Mouse (Mus musculus) limb, embryonic 14.5 days (tissue): ENCODE results near the gene Aip. TPM values are rescaled to one million over a fixed set of nuclear protein-coding genes. Genes with fewer than 3 reads are reported as not detected.

Experiments
- ATAC-seq: fragments of 200-750 bp; cut with Nextera tagmentation; 2 replicates; pipeline ENCODE4 v1.8.0; 2017; ENCODE audit warnings: low read depth, moderate number of reproducible peaks, moderate TSS enrichment; ENCODE audit not compliant: low FRiP score
- DNase-seq: peaks from one replicate; pipeline ENCODE4 v3.0.0-alpha.2; 2015; ENCODE audit warnings: low spot score
- H3K27ac ChIP-seq: fragments of 300-500 bp; sonication (generic); replicated peaks from 2 replicates; pipeline ENCODE4 v1.5.1; 2014; ENCODE audit warnings: low read depth, mild to moderate bottlenecking, low read length, moderate library complexity, mixed read lengths
- H3K27me3 ChIP-seq: fragments of 300-500 bp; sonication (generic); 2 replicates; pipeline ENCODE4 v1.6.1; 2014; ENCODE audit warnings: low read length, mixed read lengths; ENCODE audit not compliant: control insufficient read depth, insufficient read depth
- H3K36me3 ChIP-seq: fragments of 300-500 bp; sonication (generic); 2 replicates; pipeline ENCODE4 v1.6.1; 2014; ENCODE audit warnings: mild to moderate bottlenecking, low read length, moderate library complexity, mixed read lengths; ENCODE audit not compliant: control insufficient read depth, insufficient read depth
- H3K4me1 ChIP-seq: fragments of 300-500 bp; sonication (generic); 2 replicates; pipeline ENCODE4 v1.6.1; 2014; ENCODE audit warnings: antibody characterized with exemption, low read length, mixed read lengths; ENCODE audit not compliant: control insufficient read depth, insufficient read depth
- H3K4me2 ChIP-seq: fragments of 300-500 bp; sonication (generic); replicated peaks from 2 replicates; pipeline ENCODE4 v1.6.1; 2014; ENCODE audit warnings: low read depth, mild to moderate bottlenecking, low read length, moderate library complexity; ENCODE audit not compliant: severe bottlenecking
- H3K4me3 ChIP-seq: fragments of 300-500 bp; sonication (generic); replicated peaks from 2 replicates; pipeline ENCODE4 v1.5.1; 2014; ENCODE audit warnings: low read length
- H3K9ac ChIP-seq: fragments of 300-500 bp; sonication (generic); 2 replicates; pipeline ENCODE4 v1.6.1; 2014; ENCODE audit warnings: mild to moderate bottlenecking, low read depth, low read length, moderate library complexity; ENCODE audit not compliant: severe bottlenecking
- H3K9me3 ChIP-seq: fragments of 300-500 bp; sonication (generic); 2 replicates; pipeline ENCODE4 v1.6.1; 2016; ENCODE audit warnings: low read length; ENCODE audit not compliant: control insufficient read depth
- POLR2A ChIP-seq: fragments of 200-500 bp; IDR thresholded peaks from 2 replicates; pipeline ENCODE4 v1.8.0; 2012; ENCODE audit warnings: inconsistent platforms, mild to moderate bottlenecking, moderate library complexity, borderline replicate concordance; ENCODE audit not compliant: insufficient read depth, insufficient read length; ENCODE audit errors: extremely low read depth
- WGBS: fragments of 180-500 bp; shearing (Covaris S2); extraction: QIAGEN DNeasy Blood & Tissue Kit; methylation state at CpG from one replicate; pipeline ENCODE4 v1.1.7; 2014; 5-methylcytosine and 5-hydroxymethylcytosine counted together
- polyA plus RNA-seq, 2 experiments: library from polyadenylated mRNA; depleted of rRNA in 1 of 2; stranded (reverse) in 1 of 2; unstranded in 1 of 2; fragments of >200 nt; fragmentation: Nextera tagmentation in 1 of 2; extraction: Ambion mirVana in 1 of 2; gene quantifications; 2 replicates each; pipeline versions ENCODE4 v1.2.1 to v1.2.3; 2012 to 2014

Gene Aip
- polyA plus RNA-seq, 2 experiments: 86.4 to 119 TPM

DNA sequence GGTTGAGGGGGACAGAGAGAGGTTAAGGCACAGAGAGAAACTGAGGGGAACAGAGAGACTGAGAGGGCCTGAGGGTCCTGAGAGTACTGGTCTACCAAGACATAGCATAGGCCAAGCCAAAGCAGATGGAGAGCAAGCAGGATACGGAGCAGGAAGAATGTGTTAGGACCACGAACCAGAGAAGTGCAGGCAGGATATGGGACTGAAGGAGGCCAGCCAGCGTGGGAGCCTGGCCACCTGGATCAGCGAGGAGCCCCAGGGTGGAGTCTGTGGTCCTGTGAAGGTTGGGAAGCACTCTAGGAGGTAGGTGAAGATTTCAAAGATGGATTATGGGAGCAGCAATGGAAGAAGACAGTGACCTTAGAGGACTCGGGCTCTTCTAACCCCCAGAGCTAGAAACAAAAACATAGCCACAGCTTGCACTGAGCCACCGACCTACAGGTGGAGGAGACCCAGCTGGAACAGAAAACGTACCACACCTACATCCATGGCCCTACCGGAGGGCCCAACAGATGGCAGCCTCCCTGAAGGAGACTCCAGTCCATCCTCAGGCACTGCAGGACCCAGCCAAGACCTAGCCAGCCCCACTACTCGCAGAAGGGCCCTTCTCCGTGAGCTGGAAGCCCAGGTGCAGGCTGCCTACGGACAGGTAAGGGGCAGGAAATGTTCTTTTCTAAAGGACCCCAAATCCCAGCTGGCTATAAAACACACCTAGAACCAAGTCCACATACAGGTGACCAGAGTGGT lies 43.3 kb downstream of the Aip start:
- TF ChIP-seq POLR2A: no peak
- DNase-seq (no peak), ATAC-seq (no peak)
- Histone ChIP-seq H3K27ac (no peak overlapping the region), H3K4me2 (no peak overlapping the region), H3K4me1 (no peaks in the 10 kb centered on the region), H3K36me3 (no peaks in the 10 kb centered on the region), H3K4me3 (no peak overlapping the region), H3K27me3 (no peaks in the 10 kb centered on the region), H3K9me3 (no peaks in the 10 kb centered on the region), H3K9ac (no peak overlapping the region)
- 75% methylated on average over 11 of the region's 11 CpGs for WGBS

- H3K36me3 ChIP-seq: no peaks in the 10 kb centered on the region
- no peaks in the 10 kb centered on the region for H3K4me1 ChIP-seq
- ATAC-seq: no peak
- no peak within 1 kb of the TSS for H3K4me3 ChIP-seq
- no peaks in the 10 kb centered on the region for H3K9me3 ChIP-seq
- H3K27ac ChIP-seq: no peak within 1 kb of the TSS
- H3K4me2 ChIP-seq: no peak within 1 kb of the TSS
- TF ChIP-seq POLR2A: no peak
- no peak within 1 kb of the TSS for H3K9ac ChIP-seq
- WGBS: 68% methylated on average over 3 of the region's 3 CpGs
- DNase-seq: no peak
- no peaks in the 10 kb centered on the region for H3K27me3 ChIP-seq
Observed at GRCm38 (mm10) chr19:4081394-4081793, 44.3 kb downstream of the Aip start, which contains the start of gene Cabp2. TSS of gene Cabp2 (plus strand) at chr19:4081578.

- no peak overlapping the region for H3K4me3 ChIP-seq
- DNase-seq (no peak), ATAC-seq (no peak)
- H3K9me3 ChIP-seq: no peaks in the 10 kb centered on the region
- WGBS: 62% methylated on average over 8 of the region's 8 CpGs
- no peak overlapping the region for H3K27ac ChIP-seq
- H3K36me3 ChIP-seq: no peaks in the 10 kb centered on the region
- no peak overlapping the region for H3K9ac ChIP-seq
- no peak for TF ChIP-seq POLR2A
- no peaks in the 10 kb centered on the region for H3K4me1 ChIP-seq
- no peak overlapping the region for H3K4me2 ChIP-seq
- no peaks in the 10 kb centered on the region for H3K27me3 ChIP-seq
Observed at GRCm38 (mm10) chr19:4080511-4081009, 45.1 kb downstream of the Aip start.

DNA sequence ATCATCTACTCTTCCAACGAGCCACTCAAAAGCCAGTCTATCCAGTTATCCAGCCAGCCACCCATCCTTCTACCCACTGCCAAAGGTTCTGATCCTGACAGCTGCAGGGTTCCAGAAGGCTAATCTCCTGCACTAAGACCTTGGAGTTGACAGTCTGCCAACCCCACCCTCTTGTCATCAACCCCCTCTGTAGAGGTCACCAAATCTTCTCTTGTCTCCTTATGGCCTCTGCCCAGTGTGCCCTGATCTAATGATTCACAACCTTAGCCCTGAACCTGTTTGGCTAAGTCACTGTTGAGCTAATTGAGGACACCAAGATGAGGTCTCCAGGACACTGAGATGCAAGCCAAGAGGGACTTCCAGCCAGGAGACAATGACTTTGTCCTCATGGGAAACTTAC lies 46.1 kb downstream of the Aip start:
- Histone ChIP-seq H3K9ac (no peak overlapping the region), H3K36me3 (no peaks in the 10 kb centered on the region), H3K4me1 (no peaks in the 10 kb centered on the region), H3K27ac (no peak overlapping the region), H3K9me3 (no peaks in the 10 kb centered on the region), H3K27me3 (no peaks in the 10 kb centered on the region), H3K4me3 (no peak overlapping the region), H3K4me2 (no peak overlapping the region)
- DNase-seq: no peak
- TF ChIP-seq POLR2A: no peak
- WGBS: 79% methylated on average over 1 of the region's 1 CpGs
- ATAC-seq: no peak

GRCm38 (mm10) chr19:4075531-4075930 lies 50.1 kb downstream of the Aip start:
- Histone ChIP-seq H3K27ac (no peak overlapping the region), H3K36me3 (no peaks in the 10 kb centered on the region), H3K9me3 (no peaks in the 10 kb centered on the region), H3K4me2 (no peak overlapping the region), H3K27me3 (no peaks in the 10 kb centered on the region), H3K4me3 (no peak overlapping the region), H3K4me1 (no peaks in the 10 kb centered on the region), H3K9ac (no peak overlapping the region)
- no peak for ATAC-seq
- no peak for TF ChIP-seq POLR2A
- DNase-seq: no peak
- 93% methylated on average over 1 of the region's 1 CpGs for WGBS
